Comparison of ENCODE assay signal across 11 mouse cellular contexts in genomic region chr7:139391691-139392090, GRCm38 (mm10). TPM values are rescaled to one million over a fixed set of nuclear protein-coding genes. Genes with fewer than 3 reads are reported as not detected.
DNase-seq lines count a peak whose midpoint lies in the region; ATAC-seq and TF ChIP-seq lines count a peak whose summit lies in the region.
"Had no signal": no experiment of that assay in that cellular context is flagged by ENCODE, and none has a peak within 500 bp of the region (broad histone marks: within the 10 kb centered on the region; RNA-seq: fewer than 3 reads in every experiment).

No protein-coding gene starts in this region.

- intact Hi-C loops in heart, adult 2 months (cut with DNase I), result loop anchor here (2.0 kb wide), 1 partner anchor 45 kb away; no protein-coding TSS in a partner anchor
- intact Hi-C loops in left cerebral cortex, postnatal 14 days (cut with DNase I), result loop anchor here (2.0 to 10.0 kb wide), 2 partner anchors 81 to 157 kb away; no protein-coding TSS in a partner anchor

- H3K4me2 ChIP-seq in embryonic facial prominence, embryonic 15.5 days (replicated peaks), result 0 out of 2 replicates have a peak overlapping the region, but pooled peaks have one; percentile 8
- H3K4me2 ChIP-seq in intestine, embryonic 15.5 days (replicated peaks), result peak overlapping the region; percentile 32

- no peak for TF ChIP-seq EP300 in heart, adult 2 months (IDR thresholded peaks at IDR 0.05; ENCODE audit: insufficient read depth, low read depth, low read length)

- H3K27me3 ChIP-seq in heart, adult 2 months (ENCODE audit: control insufficient read depth, insufficient read depth, low read length), result no peaks in the 10 kb centered on the region
- no peaks in the 10 kb centered on the region for H3K27me3 ChIP-seq in embryonic facial prominence, embryonic 15.5 days
- no peaks in the 10 kb centered on the region for H3K27me3 ChIP-seq in intestine, embryonic 15.5 days (replicated peaks)
- H3K27me3 ChIP-seq: limb, embryonic 15.5 days had no signal

- no peak for TF ChIP-seq CTCF in heart, adult 2 months (IDR thresholded peaks at IDR 0.05)
- no peak for TF ChIP-seq CTCF in lung, adult 2 months (IDR thresholded peaks at IDR 0.05; ENCODE audit: insufficient read depth, low read length)

- peak overlapping the region; percentile 1; the same call in 1 of the 2 replicates for H3K9ac ChIP-seq in heart, adult 2 months (ENCODE audit: low read depth, low read length)
- no peak overlapping the region for H3K9ac ChIP-seq in embryonic facial prominence, embryonic 15.5 days
- no peak overlapping the region for H3K9ac ChIP-seq in intestine, embryonic 15.5 days
- H3K9ac ChIP-seq: limb, embryonic 15.5 days had no signal

- peaks cover 10% of the 10 kb centered on the region for H3K79me2 ChIP-seq in heart, adult 2 months (replicated peaks; ENCODE audit: control insufficient read depth, insufficient read depth, low read length)

- H3K36me3 ChIP-seq in heart, adult 2 months (ENCODE audit: control insufficient read depth, insufficient read depth, low read length), result peaks cover 5% of the 10 kb centered on the region; the same call in 1 of the 2 replicates
- H3K36me3 ChIP-seq in embryonic facial prominence, embryonic 15.5 days, result no peaks in the 10 kb centered on the region
- no peaks in the 10 kb centered on the region for H3K36me3 ChIP-seq in intestine, embryonic 15.5 days
- H3K36me3 ChIP-seq: limb, embryonic 15.5 days had no signal

- no peak for DNase-seq in heart, adult 2 months
- DNase-seq in heart, adult 9 months (ENCODE audit: low spot score in 2 of 2), result no peak
- DNase-seq in lung, adult 2 months, result no peak
- DNase-seq in lung, adult 18-20 months, result no peak
- no peak for DNase-seq in left cerebral cortex, postnatal 14 days (ENCODE audit: low spot score in 2 of 2)
- DNase-seq in urinary bladder, adult 2 months (ENCODE audit: low spot score), result no peak

- H3K4me1 ChIP-seq in heart, adult 2 months (ENCODE audit: control insufficient read depth, insufficient read depth, low read length), result peaks cover 34% of the 10 kb centered on the region
- H3K4me1 ChIP-seq in lung, adult 2 months (ENCODE audit: control insufficient read depth, insufficient read depth, low read length), result peaks cover 30% of the 10 kb centered on the region
- peaks cover 47% of the 10 kb centered on the region for H3K4me1 ChIP-seq in embryonic facial prominence, embryonic 15.5 days
- H3K4me1 ChIP-seq in intestine, embryonic 15.5 days (replicated peaks), result peaks cover 43% of the 10 kb centered on the region

- ATAC-seq in embryonic facial prominence, embryonic 15.5 days (ENCODE audit: insufficient number of reproducible peaks, low FRiP score, low TSS enrichment, low read depth), result no peak
- ATAC-seq in intestine, embryonic 15.5 days, result no peak

- no peak for TF ChIP-seq POLR2A in heart, adult 2 months (IDR thresholded peaks at IDR 0.05; ENCODE audit: insufficient read depth, low read depth, low read length)
- no peak for TF ChIP-seq POLR2A in lung, adult 2 months (IDR thresholded peaks at IDR 0.05; ENCODE audit: borderline replicate concordance, extremely low read depth, low read depth, low read length)

- peak overlapping the region; percentile 27 for H3K4me3 ChIP-seq in heart, adult 2 months
- peak overlapping the region; percentile 13 for H3K4me3 ChIP-seq in lung, adult 2 months (replicated peaks; ENCODE audit: extremely low read depth, low read depth, low read length)
- H3K4me3 ChIP-seq in embryonic facial prominence, embryonic 15.5 days (replicated peaks), result no peak overlapping the region
- no peak overlapping the region for H3K4me3 ChIP-seq in intestine, embryonic 15.5 days (replicated peaks)
- H3K4me3 ChIP-seq: erythroblast, embryonic 14.5 days; limb, embryonic 15.5 days had no signal

- H3K9me3 ChIP-seq in embryonic facial prominence, embryonic 15.5 days (replicated peaks), result no peaks in the 10 kb centered on the region
- H3K9me3 ChIP-seq in intestine, embryonic 15.5 days, result no peaks in the 10 kb centered on the region
- H3K9me3 ChIP-seq: limb, embryonic 15.5 days had no signal

- peak overlapping the region; percentile 94 for H3K27ac ChIP-seq in heart, adult 2 months
- no peak overlapping the region for H3K27ac ChIP-seq in embryonic facial prominence, embryonic 15.5 days (replicated peaks)
- no peak overlapping the region for H3K27ac ChIP-seq in intestine, embryonic 15.5 days
- H3K27ac ChIP-seq: limb, embryonic 15.5 days; macrophage had no signal

- WGBS in heart, adult 2 months, result 33% methylated on average over 5 of the region's 5 CpGs
- 41% methylated on average over 5 of the region's 5 CpGs for WGBS in lung, adult 2 months
- 51% methylated on average over 5 of the region's 5 CpGs for WGBS in embryonic facial prominence, embryonic 15.5 days
- 67% methylated on average over 5 of the region's 5 CpGs for WGBS in intestine, embryonic 15.5 days

RNA-seq across cellular contexts. Expression of gene Inpp5a, which starts 2.8 kb away (rescaled TPM):
- 100 to 1,000 TPM; 280 to 306 TPM for total RNA-seq in heart, adult 2 months (2021)
- 134 and 195 TPM in 2 replicates for polyA plus RNA-seq in heart, adult 2 months (2012; rRNA removed)
- 52.1 and 61.0 TPM in 2 replicates for polyA plus RNA-seq in lung, adult 2 months (2012; rRNA removed)
- 30.5 and 31.5 TPM in 2 replicates for polyA plus RNA-seq in embryonic facial prominence, embryonic 15.5 days (2015; fragmentation: Nextera tagmentation; extraction: Ambion mirVana)
- 33.1 and 35.5 TPM in 2 replicates for polyA plus RNA-seq in intestine, embryonic 15.5 days (2015; fragmentation: Nextera tagmentation; extraction: Ambion mirVana)
- 10 to 100 TPM; 48.2 to 49.4 TPM for total RNA-seq in left cerebral cortex, postnatal 14 days (2021)
- polyA plus RNA-seq in urinary bladder, adult 2 months (2012; rRNA removed), result 26.7 and 71.7 TPM in 2 replicates

Comparison
In these comparisons a context has a peak if more than half of its experiments do, and no peak if none do; other contexts are left out.
1. H3K4me3 ChIP-seq: peak in heart, adult 2 months (single experiment) and lung, adult 2 months (single experiment); none in embryonic facial prominence, embryonic 15.5 days (single experiment) and intestine, embryonic 15.5 days (single experiment).